Mouse (Mus musculus) brain, embryonic 14.5 days (tissue): ENCODE data around the gene Dcst1.

ENCODE experiments used
- CTCF ChIP-seq: fragments of 200-500 bp; IDR thresholded peaks from 2 replicates; pipeline ENCODE4 v1.5.1; 2012; ENCODE audit warnings: inconsistent platforms, mild to moderate bottlenecking, moderate library complexity, borderline replicate concordance; ENCODE audit not compliant: insufficient read depth, insufficient read length; ENCODE audit errors: extremely low read depth
- POLR2A ChIP-seq: fragments of 200-500 bp; IDR thresholded peaks from 2 replicates; pipeline ENCODE4 v1.6.1; 2012; ENCODE audit warnings: mild to moderate bottlenecking, inconsistent platforms, borderline replicate concordance; ENCODE audit not compliant: poor library complexity, insufficient read depth, insufficient read length, severe bottlenecking; ENCODE audit errors: extremely low read depth

- TF ChIP-seq CTCF (no peak), POLR2A (no peak)
Observed at GRCm38 (mm10) chr3:89305551-89306325, 59.3 kb downstream of the Dcst1 start.
